Mouse (Mus musculus) thymus, adult 2 months (tissue): ENCODE measurements around the gene Zfyve21. TPM values are rescaled to one million over a fixed set of nuclear protein-coding genes. Genes with fewer than 3 reads are reported as not detected.
A peak's percentile ranks its signal among the peaks of the same experiment; 100 is the strongest.

ENCODE experiments used
- DNase-seq: peaks from one replicate; pipeline ENCODE4 v3.0.0; 2021
- H3K27ac ChIP-seq: fragments of 200-500 bp; 2 replicates; pipeline ENCODE4 v1.5.1; 2012; ENCODE audit warnings: low read length, control low read depth; ENCODE audit not compliant: control insufficient read depth, insufficient read depth
- H3K27me3 ChIP-seq: fragments of 200-500 bp; 2 replicates; pipeline ENCODE4 v1.6.1; 2012; ENCODE audit warnings: mild to moderate bottlenecking, low read length, moderate library complexity, mixed read lengths; ENCODE audit not compliant: control insufficient read depth, insufficient read depth
- H3K36me3 ChIP-seq: fragments of 200-500 bp; 2 replicates; pipeline ENCODE4 v1.6.1; 2012; ENCODE audit warnings: mild to moderate bottlenecking, low read length, moderate library complexity; ENCODE audit not compliant: control insufficient read depth, insufficient read depth
- H3K4me1 ChIP-seq: fragments of 200-500 bp; replicated peaks from 2 replicates; pipeline ENCODE4 v1.6.1; 2012; ENCODE audit warnings: low read length; ENCODE audit not compliant: control insufficient read depth, insufficient read depth
- H3K4me3 ChIP-seq: fragments of 200-500 bp; 2 replicates; pipeline ENCODE4 v1.5.1; 2012; ENCODE audit warnings: mild to moderate bottlenecking, low read length, control low read depth, moderate library complexity; ENCODE audit not compliant: control insufficient read depth, insufficient read depth
- CTCF ChIP-seq: fragments of 200-500 bp; IDR thresholded peaks from 2 replicates; pipeline ENCODE4 v1.5.1; 2012; ENCODE audit warnings: mild to moderate bottlenecking, control low read depth, low read length, moderate library complexity, borderline replicate concordance; ENCODE audit not compliant: control insufficient read depth, poor library complexity, insufficient read depth; ENCODE audit errors: extremely low read depth
- POLR2A ChIP-seq: fragments of 200-500 bp; IDR thresholded peaks from 2 replicates; pipeline ENCODE4 v1.6.1; 2012; ENCODE audit warnings: mild to moderate bottlenecking, low read length, control low read depth, moderate library complexity; ENCODE audit not compliant: control insufficient read depth, poor library complexity, insufficient read depth; ENCODE audit errors: extremely low read depth
- WGBS: fragments of 180-500 bp; shearing (Covaris S2); methylation state at CpG from one replicate; pipeline ENCODE4 v1.1.7; 2018; 5-methylcytosine and 5-hydroxymethylcytosine counted together
- polyA plus RNA-seq: library from polyadenylated mRNA; depleted of rRNA; stranded (reverse); fragments of >200 nt; gene quantifications from 2 replicates; pipeline ENCODE4 v1.2.3, GENCODE M21; 2012

Zfyve21 gene
- polyA plus RNA-seq, 1 experiment, result 46.4 TPM

GRCm38 (mm10) chr12:111851235-111851634 is 37.3 kb downstream of the Zfyve21 start:
- Histone ChIP-seq H3K4me1 (peaks cover 11% of the 10 kb centered on the region), H3K27me3 (no peaks in the 10 kb centered on the region), H3K4me3 (no peak overlapping the region), H3K27ac (peak overlapping the region; percentile 31; the same call in 1 of the 2 replicates), H3K36me3 (no peaks in the 10 kb centered on the region)
- peak; percentile 14 for DNase-seq
- TF ChIP-seq POLR2A (no peak), CTCF (no peak)
- 86% methylated on average over 2 of the region's 2 CpGs for WGBS

GRCm38 (mm10) chr12:111851745-111852144 is 37.8 kb downstream of the Zfyve21 start:
- Histone ChIP-seq H3K27ac (no peak overlapping the region), H3K27me3 (no peaks in the 10 kb centered on the region), H3K36me3 (no peaks in the 10 kb centered on the region), H3K4me3 (no peak overlapping the region), H3K4me1 (peaks cover 11% of the 10 kb centered on the region)
- WGBS, result 42% methylated on average over 5 of the region's 5 CpGs
- TF ChIP-seq CTCF, result no peak
- TF ChIP-seq POLR2A, result no peak
- peak; percentile 14 for DNase-seq

- Histone ChIP-seq H3K4me1 (peaks cover 11% of the 10 kb centered on the region), H3K27ac (peak overlapping the region; percentile 19; the same call in 1 of the 2 replicates), H3K27me3 (no peaks in the 10 kb centered on the region), H3K36me3 (no peaks in the 10 kb centered on the region), H3K4me3 (no peak overlapping the region)
- no peak for TF ChIP-seq POLR2A
- TF ChIP-seq CTCF, result no peak
- 4% methylated on average over 10 of the region's 10 CpGs for WGBS
- DNase-seq, result peak; percentile 38
These were observed 39.1 kb downstream of the Zfyve21 start for GRCm38 (mm10) chr12:111853011-111853436.

GRCm38 (mm10) chr12:111853546-111853945 is 39.6 kb downstream of the Zfyve21 start:
- no peaks in the 10 kb centered on the region for H3K27me3 ChIP-seq
- WGBS, result 74% methylated on average over 4 of the region's 4 CpGs

GRCm38 (mm10) chr12:111855448-111855847 is 41.5 kb downstream of the Zfyve21 start:
- WGBS, result 93% methylated on average over 2 of the region's 2 CpGs
- Histone ChIP-seq H3K4me3 (no peak overlapping the region), H3K4me1 (peaks cover 11% of the 10 kb centered on the region), H3K27ac (no peak overlapping the region), H3K36me3 (no peaks in the 10 kb centered on the region), H3K27me3 (no peaks in the 10 kb centered on the region)
- TF ChIP-seq CTCF (no peak), POLR2A (no peak)
- DNase-seq, result no peak

More at GRCm38 (mm10) chr12:111853546-111853945, 39.6 kb downstream of the Zfyve21 start:
- Histone ChIP-seq H3K4me1 (peaks cover 11% of the 10 kb centered on the region), H3K4me3 (no peak overlapping the region), H3K36me3 (no peaks in the 10 kb centered on the region), H3K27ac (peak overlapping the region; percentile 31)
- DNase-seq, result no peak
- no peak for TF ChIP-seq POLR2A
- TF ChIP-seq CTCF, result no peak

GRCm38 (mm10) chr12:111864206-111864824 is 50.3 kb downstream of the Zfyve21 start:
- 67% methylated on average over 4 of the region's 4 CpGs for WGBS
- Histone ChIP-seq H3K36me3 (peaks cover 14% of the 10 kb centered on the region), H3K27me3 (no peaks in the 10 kb centered on the region), H3K27ac (no peak overlapping the region), H3K4me3 (no peak overlapping the region), H3K4me1 (no peaks in the 10 kb centered on the region)
- TF ChIP-seq POLR2A, result no peak
- no peak for TF ChIP-seq CTCF
- no peak for DNase-seq

- no peaks in the 10 kb centered on the region for H3K4me1 ChIP-seq
- DNase-seq, result no peak
- peaks cover 20% of the 10 kb centered on the region for H3K36me3 ChIP-seq
- no peak overlapping the region for H3K27ac ChIP-seq
- WGBS, result 87% methylated on average over 1 of the region's 1 CpGs
- H3K27me3 ChIP-seq, result no peaks in the 10 kb centered on the region
- H3K4me3 ChIP-seq, result no peak overlapping the region
- TF ChIP-seq POLR2A (no peak), CTCF (no peak)
These were observed 55.8 kb downstream of the Zfyve21 start for GRCm38 (mm10) chr12:111869806-111870205.
